Mouse (Mus musculus): ENCODE results near the gene Aldh1a2.

DNA sequence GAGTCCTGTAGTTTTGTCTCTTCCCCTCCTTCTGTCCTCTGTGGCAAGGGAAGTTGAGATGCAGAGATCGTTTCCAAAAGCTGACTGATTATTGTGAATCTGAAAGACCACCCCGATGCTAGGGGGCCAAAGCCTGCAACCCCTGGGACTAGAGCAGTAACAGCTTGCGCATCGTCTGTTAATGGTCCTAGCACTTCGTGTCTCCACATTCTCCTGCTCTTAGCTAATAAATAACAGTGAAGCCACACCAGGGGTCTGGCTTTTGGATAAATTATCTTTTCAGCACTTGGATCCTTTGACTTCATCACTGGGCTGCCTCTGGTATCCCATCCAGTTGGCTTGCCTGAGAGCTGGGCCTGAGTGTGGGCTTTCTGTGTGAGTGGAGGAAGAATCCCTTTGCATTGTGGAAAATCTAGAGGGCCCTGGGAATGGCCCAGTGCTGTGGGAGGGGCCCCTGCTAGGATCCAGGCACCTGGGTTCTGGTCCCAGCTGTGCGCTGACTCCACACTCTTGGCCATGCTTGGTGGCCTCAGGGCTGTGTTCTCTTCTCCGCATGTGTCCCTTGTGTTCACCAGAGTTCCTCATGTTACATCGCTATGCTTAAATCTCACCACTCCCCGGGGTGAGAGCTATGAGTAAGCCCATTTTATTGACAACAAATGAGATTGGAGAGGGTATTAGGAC lies 91.7 kb downstream of the Aldh1a2 start:
- no peak for TF ChIP-seq CTCF (IDR thresholded peaks at IDR 0.05; ENCODE audit: control insufficient read depth, insufficient read depth, insufficient read length)
- no peak for TF ChIP-seq MAX (IDR thresholded peaks at IDR 0.05)

All from C2C12 (cell line).